Mouse (Mus musculus) small intestine, adult 2 months (tissue): Measurements from ENCODE around the gene Chn2.

Experiments
- CTCF ChIP-seq: fragments of 200-500 bp; IDR thresholded peaks from 2 replicates; pipeline ENCODE4 v1.5.1; 2012; ENCODE audit warnings: low read depth, mild to moderate bottlenecking, control low read depth, inconsistent platforms, low read length, moderate library complexity, mixed read lengths; ENCODE audit not compliant: insufficient replicate concordance, insufficient read length; ENCODE audit errors: extremely low read depth
- POLR2A ChIP-seq: fragments of 200-500 bp; IDR thresholded peaks from 2 replicates; pipeline ENCODE4 v1.6.1; 2012; ENCODE audit warnings: low read depth, mild to moderate bottlenecking, control low read depth, inconsistent platforms, low read length, moderate library complexity

DNA sequence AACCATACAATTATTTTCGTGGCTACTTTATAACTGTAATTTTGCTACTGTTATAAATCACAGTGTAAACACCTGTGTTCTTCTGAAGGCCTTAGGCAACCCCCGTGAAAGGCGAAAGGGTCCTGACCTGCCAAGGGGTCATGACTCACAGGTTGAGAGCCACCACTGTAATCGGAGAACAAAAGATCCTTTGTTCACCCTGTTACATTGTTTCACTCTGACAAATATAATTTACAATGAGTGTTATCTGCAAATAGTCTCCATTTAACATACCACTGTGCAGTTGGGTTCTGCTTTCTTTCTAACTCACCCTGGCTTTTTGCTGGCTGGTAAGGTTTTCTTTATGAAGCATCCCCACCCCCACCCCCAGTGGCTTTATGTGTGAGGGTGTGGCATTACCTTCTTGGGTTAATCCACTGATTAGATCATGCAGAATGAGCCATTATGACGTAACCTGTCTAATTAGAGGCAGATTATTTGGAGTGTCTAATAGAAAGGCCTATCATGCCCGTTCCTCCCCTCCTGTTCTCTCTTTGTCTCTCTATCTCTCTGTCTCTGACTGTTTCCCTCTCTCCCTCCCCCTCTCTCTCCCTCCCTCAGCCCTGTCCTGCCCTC, 56.9 kb downstream of the Chn2 start:
- TF ChIP-seq CTCF (no peak), POLR2A (no peak)
